Mouse (Mus musculus): ENCODE data around the gene Map4k3.

- TF ChIP-seq POLR2A (IDR thresholded peaks at IDR 0.05; ENCODE audit: extremely low read depth, insufficient read depth, low read length): no peak
- TF ChIP-seq CTCF (IDR thresholded peaks at IDR 0.05; ENCODE audit: low read depth, low read length): no peak
These were observed 150.2 kb downstream of the Map4k3 start for GRCm38 (mm10) chr17:80578041-80578440.

Measured in liver, adult 2 months (tissue).